Comparison of ENCODE assay signal across 11 mouse cellular contexts in genomic region chr8:103314279-103315022, GRCm38 (mm10).
DNase-seq lines count a peak whose midpoint lies in the region; ATAC-seq lines count a peak whose summit lies in the region.
"Had no signal": no experiment of that assay in that cellular context is flagged by ENCODE, and none has a peak within 500 bp of the region (broad histone marks: within the 10 kb centered on the region; RNA-seq: fewer than 3 reads in every experiment).

No protein-coding gene starts in this region.

- no peaks in the 10 kb centered on the region for H3K36me3 ChIP-seq in hindbrain, embryonic 14.5 days (replicated peaks; ENCODE audit: control insufficient read depth, insufficient read depth)
- H3K36me3 ChIP-seq in midbrain, embryonic 11.5 days (ENCODE audit: control insufficient read depth, insufficient read depth, low read length) = no peaks in the 10 kb centered on the region
- no peaks in the 10 kb centered on the region for H3K36me3 ChIP-seq in kidney, embryonic 16.5 days (ENCODE audit: insufficient read depth, low read length)
- H3K36me3 ChIP-seq in intestine, embryonic 16.5 days (ENCODE audit: control insufficient read depth, insufficient read depth, low read length) = no peaks in the 10 kb centered on the region
- H3K36me3 ChIP-seq: kidney, embryonic 15.5 days had no signal

- H3K9me3 ChIP-seq in hindbrain, embryonic 14.5 days (ENCODE audit: control insufficient read depth, low read length) = no peaks in the 10 kb centered on the region
- H3K9me3 ChIP-seq in midbrain, embryonic 11.5 days (ENCODE audit: control insufficient read depth, low read length) = no peaks in the 10 kb centered on the region
- no peaks in the 10 kb centered on the region for H3K9me3 ChIP-seq in kidney, embryonic 16.5 days (ENCODE audit: low read length)
- H3K9me3 ChIP-seq in intestine, embryonic 16.5 days (ENCODE audit: control insufficient read depth, low read length) = no peaks in the 10 kb centered on the region
- H3K9me3 ChIP-seq: kidney, embryonic 15.5 days had no signal

- H3K27me3 ChIP-seq in hindbrain, embryonic 14.5 days (ENCODE audit: control insufficient read depth, insufficient read depth, low read length) = 0 out of 2 replicates have a peak, but pooled peaks cover 9% of the 10 kb centered on the region
- H3K27me3 ChIP-seq in midbrain, embryonic 11.5 days (ENCODE audit: control insufficient read depth, insufficient read depth, low read length) = no peaks in the 10 kb centered on the region
- no peaks in the 10 kb centered on the region for H3K27me3 ChIP-seq in kidney, embryonic 16.5 days (ENCODE audit: insufficient read depth, low read length)
- H3K27me3 ChIP-seq in intestine, embryonic 16.5 days (replicated peaks; ENCODE audit: control insufficient read depth, insufficient read depth, low read length) = no peaks in the 10 kb centered on the region
- H3K27me3 ChIP-seq: kidney, embryonic 15.5 days had no signal

- 0 out of 2 replicates have a peak overlapping the region, but pooled peaks have one; percentile 1 for H3K27ac ChIP-seq in hindbrain, embryonic 14.5 days
- no peak overlapping the region for H3K27ac ChIP-seq in midbrain, embryonic 11.5 days (ENCODE audit: low read depth, low read length)
- H3K27ac ChIP-seq in kidney, embryonic 16.5 days (ENCODE audit: low read length) = no peak overlapping the region
- H3K27ac ChIP-seq in intestine, embryonic 16.5 days (ENCODE audit: low read length) = no peak overlapping the region
- H3K27ac ChIP-seq: kidney, embryonic 15.5 days had no signal

- ATAC-seq in hindbrain, embryonic 14.5 days (ENCODE audit: low FRiP score) = peak; percentile 95
- ATAC-seq in midbrain, embryonic 11.5 days (ENCODE audit: low FRiP score) = peak; percentile 85
- no peak for ATAC-seq in kidney, embryonic 16.5 days (ENCODE audit: low FRiP score, low TSS enrichment)
- no peak for ATAC-seq in intestine, embryonic 16.5 days

- WGBS in hindbrain, embryonic 14.5 days = 0% methylated on average over 1 of the region's 1 CpGs
- 3% methylated on average over 1 of the region's 1 CpGs for WGBS in midbrain, embryonic 11.5 days
- WGBS in kidney, embryonic 16.5 days = 23% methylated on average over 1 of the region's 1 CpGs
- 43% methylated on average over 1 of the region's 1 CpGs for WGBS in intestine, embryonic 16.5 days

- H3K4me3 ChIP-seq in hindbrain, embryonic 14.5 days (replicated peaks; ENCODE audit: low read length) = no peak overlapping the region
- H3K4me3 ChIP-seq in midbrain, embryonic 11.5 days (ENCODE audit: low read depth, low read length) = no peak overlapping the region
- no peak overlapping the region for H3K4me3 ChIP-seq in kidney, embryonic 16.5 days (ENCODE audit: low read length)
- no peak overlapping the region for H3K4me3 ChIP-seq in intestine, embryonic 16.5 days (ENCODE audit: low read length)
- H3K4me3 ChIP-seq: kidney, embryonic 15.5 days had no signal

- no peak overlapping the region for H3K4me2 ChIP-seq in hindbrain, embryonic 14.5 days (replicated peaks)
- H3K4me2 ChIP-seq in midbrain, embryonic 11.5 days = no peak overlapping the region
- H3K4me2 ChIP-seq in kidney, embryonic 16.5 days (replicated peaks; ENCODE audit: low read depth, low read length) = no peak overlapping the region
- no peak overlapping the region for H3K4me2 ChIP-seq in intestine, embryonic 16.5 days (ENCODE audit: low read depth, low read length)
- H3K4me2 ChIP-seq: kidney, embryonic 15.5 days had no signal

- no peaks in the 10 kb centered on the region for H3K4me1 ChIP-seq in hindbrain, embryonic 14.5 days (replicated peaks; ENCODE audit: control insufficient read depth, insufficient read depth, low read length)
- peaks cover 6% of the 10 kb centered on the region for H3K4me1 ChIP-seq in midbrain, embryonic 11.5 days (ENCODE audit: control insufficient read depth, insufficient read depth, low read length)
- H3K4me1 ChIP-seq in kidney, embryonic 16.5 days (ENCODE audit: insufficient read depth, low read length) = peaks cover 8% of the 10 kb centered on the region; the same call in 1 of the 2 replicates
- H3K4me1 ChIP-seq in intestine, embryonic 16.5 days (ENCODE audit: control insufficient read depth, insufficient read depth, low read length) = no peaks in the 10 kb centered on the region

- H3K9ac ChIP-seq in hindbrain, embryonic 14.5 days = no peak overlapping the region
- no peak overlapping the region for H3K9ac ChIP-seq in midbrain, embryonic 11.5 days (ENCODE audit: low read length)
- no peak overlapping the region for H3K9ac ChIP-seq in kidney, embryonic 16.5 days (replicated peaks; ENCODE audit: low read length)
- H3K9ac ChIP-seq in intestine, embryonic 16.5 days (ENCODE audit: low read depth, low read length) = no peak overlapping the region
- H3K9ac ChIP-seq: kidney, embryonic 15.5 days had no signal

- peak; percentile 34 for DNase-seq in adipocyte (ENCODE audit: low spot score)
- DNase-seq in embryo, embryonic 9.5 days (ENCODE audit: extremely low spot score) = peak; percentile 55
- no peak for DNase-seq in hindbrain, embryonic 14.5 days (ENCODE audit: low spot score)
- peak; percentile 84 for DNase-seq in midbrain, embryonic 11.5 days (ENCODE audit: low spot score, missing footprints)
- DNase-seq in urinary bladder, adult 18-20 months (ENCODE audit: low spot score in 2 of 2) = no peak
- DNase-seq in kidney, adult 9 months = no peak
- DNase-seq: cerebellum, adult 11-12 months; lung, postnatal 14 days had no signal

Comparison
In these comparisons a context has a peak if more than half of its experiments do, and no peak if none do; other contexts are left out.
1. DNase-seq: peak in adipocyte (single experiment), embryo, embryonic 9.5 days (single experiment) and midbrain, embryonic 11.5 days (single experiment); none in hindbrain, embryonic 14.5 days (single experiment), urinary bladder, adult 18-20 months (0 of 2) and kidney, adult 9 months (single experiment).
2. ATAC-seq: peak in hindbrain, embryonic 14.5 days (single experiment) and midbrain, embryonic 11.5 days (single experiment); none in kidney, embryonic 16.5 days (single experiment) and intestine, embryonic 16.5 days (single experiment).